Mouse (Mus musculus) embryonic stem cell, embryonic (primary cell): Measurements from ENCODE around the gene Cdipt.

Experiments
- CTCF ChIA-PET, 4 experiments: fragments of 300-600 bp in 2 of 4; fragments of 350-600 bp in 2 of 4; sonication (Branson Sonifier 250); formaldehyde crosslinking; loops; one replicate each; lab custom pipeline; 2022; ENCODE audit warnings: inconsistent platforms in 2 of 4; lab: Charles Lee
- POLR2A ChIA-PET, 4 experiments: fragments of 300-600 bp in 2 of 4; fragments of 350-600 bp in 2 of 4; sonication (Branson Sonifier 250); formaldehyde crosslinking; loops; one replicate each; lab custom pipeline; 2022; ENCODE audit warnings: antibody characterized with exemption in 4 of 4, inconsistent platforms in 1 of 4; lab: Charles Lee

Cdipt gene

DNA sequence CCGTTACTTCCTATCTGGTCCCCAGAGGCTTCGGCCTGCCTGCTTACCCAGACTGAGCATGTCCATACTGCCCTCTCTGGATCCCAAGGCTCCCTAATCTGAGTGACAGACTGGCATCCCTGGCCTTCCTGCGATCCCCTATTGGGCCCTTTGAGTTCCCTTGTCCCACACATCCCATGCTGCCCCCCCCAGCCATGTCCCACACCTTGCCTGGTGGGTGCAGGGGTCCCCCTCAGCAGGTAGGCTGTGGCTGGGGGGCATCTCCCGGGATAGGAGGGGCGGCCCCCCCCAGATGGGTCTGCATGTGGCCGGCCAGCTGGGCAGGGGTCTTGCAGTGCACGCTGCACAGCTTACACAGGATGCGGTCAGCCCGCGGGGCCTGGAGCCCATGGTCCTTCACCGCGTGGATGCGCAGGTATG lies 47.6 kb downstream of the Cdipt start:
- CTCF ChIA-PET: interaction anchor here in 2 of 4 experiments (0.5 to 0.6 kb wide), 2 partner anchors 60 to 80 kb away, joined by 4 read pairs; no protein-coding TSS in a partner anchor
- POLR2A ChIA-PET: interaction anchor here in 2 of 4 experiments (0.7 to 7.5 kb wide), 13 partner anchors 8 to 238 kb away, joined by 3 to 280 read pairs (median 14); partner anchors contain the start of genes Fam57b (in 2 of the 2), Kif22 (in 2 of the 2), Mvp (in 2 of the 2) and Pagr1a (in 2 of the 2)

DNA sequence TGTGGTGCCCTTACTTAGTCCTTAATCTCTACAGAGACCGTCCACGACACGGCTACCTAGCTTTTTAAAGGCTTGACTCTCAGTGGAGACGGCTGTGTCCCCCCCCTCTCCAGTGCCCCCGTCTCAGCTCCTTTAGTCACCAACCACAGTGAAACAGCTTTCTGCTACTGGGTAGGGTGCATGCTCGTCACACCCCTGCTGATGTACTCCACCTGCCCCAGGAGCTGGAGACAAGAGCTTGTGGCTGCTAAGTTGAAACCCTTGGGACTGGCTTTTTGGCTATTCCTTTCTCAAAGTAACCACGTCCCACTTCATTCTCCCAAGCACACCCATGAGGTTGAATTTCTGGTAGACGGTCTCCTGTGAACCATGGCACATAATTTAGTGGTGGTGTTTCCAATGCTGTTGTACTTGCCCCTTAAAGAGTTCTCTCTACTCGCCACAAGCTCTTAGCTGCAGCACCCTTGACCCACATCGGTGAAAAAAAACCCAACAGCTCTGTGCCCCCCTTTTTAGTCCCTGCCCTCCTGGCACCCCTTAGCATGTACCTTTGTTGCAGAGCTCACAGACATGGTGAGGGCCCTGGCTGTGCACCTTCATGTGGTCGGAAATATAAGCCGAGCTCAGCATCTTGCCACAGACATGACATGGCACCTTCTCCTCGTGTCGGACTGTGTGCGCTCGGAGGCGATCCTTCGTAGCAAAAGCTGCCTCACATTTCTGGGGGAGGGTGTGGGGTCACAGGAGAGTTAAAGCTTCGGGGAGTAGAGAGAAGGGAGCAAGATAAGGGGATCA lies 48.4 kb downstream of the Cdipt start:
- CTCF ChIA-PET: interaction anchor here in 2 of 4 experiments (0.7 to 4.5 kb wide), 4 partner anchors 8 to 262 kb away, joined by 3 to 44 read pairs (median 6); partner anchors contain the start of genes Pagr1a (in 1 of the 2) and Pagr1b (in 1 of the 2)
- POLR2A ChIA-PET: interaction anchor here in 3 of 4 experiments (0.5 to 7.5 kb wide), 33 partner anchors 9 to 242 kb away, joined by 3 to 280 read pairs (median 4); partner anchors contain the start of genes Kif22 (in 3 of the 3), Fam57b (in 2 of the 3), Mvp (in 2 of the 3) and Pagr1a (in 2 of the 3)

DNA sequence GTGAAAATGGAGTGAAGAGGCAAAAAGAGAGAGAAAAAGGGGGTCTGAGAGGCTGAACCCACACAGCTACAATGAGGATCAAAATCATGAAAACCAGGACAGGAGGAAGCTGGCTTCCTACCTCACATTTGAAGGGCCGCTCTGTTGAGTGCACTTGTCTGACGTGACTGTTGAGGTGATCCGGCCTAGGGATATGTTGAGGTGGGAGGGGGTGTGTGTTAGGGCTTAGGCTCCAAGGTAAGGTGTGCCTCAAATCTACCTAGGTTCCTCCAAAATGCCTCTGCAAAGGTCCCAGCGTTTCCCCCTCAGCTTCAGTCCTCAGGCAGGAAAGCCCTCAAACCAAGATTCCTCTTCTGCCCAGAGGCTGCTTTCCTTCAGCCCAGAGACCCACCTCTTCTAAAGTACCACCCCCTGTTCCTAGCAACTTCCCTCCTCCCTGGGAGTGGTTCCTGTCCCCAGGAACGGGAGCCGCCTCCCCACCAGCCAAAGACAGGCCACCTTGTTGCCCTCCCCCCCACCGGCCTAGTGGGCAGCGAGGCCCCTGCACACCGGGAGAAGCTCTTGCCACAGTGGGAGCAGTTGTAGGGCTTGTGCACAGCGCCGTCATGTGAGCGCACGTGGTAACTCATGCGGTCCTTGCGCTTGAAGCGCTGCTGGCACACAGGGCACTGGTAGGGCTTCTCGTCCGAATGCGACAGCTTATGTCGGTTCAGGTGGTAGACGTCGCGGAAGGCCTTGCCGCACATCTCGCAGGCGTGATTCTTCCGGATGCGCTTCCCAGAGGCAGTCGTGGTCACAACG lies 49.2 kb downstream of the Cdipt start:
- ChIA-PET CTCF (interaction anchor here (0.6 to 4.5 kb wide), 7 partner anchors 8 to 209 kb away, joined by 3 to 44 read pairs (median 7); partner anchors contain the start of genes Pagr1a (in 4 of the 4) and Pagr1b (in 3 of the 4)), POLR2A (interaction anchor here (0.5 to 7.5 kb wide), 45 partner anchors 8 to 631 kb away, joined by 3 to 280 read pairs (median 5); partner anchors contain the start of genes Pagr1a (in 4 of the 4), Pagr1b (in 4 of the 4), Fam57b (in 3 of the 4) and Kif22 (in 3 of the 4))

DNA sequence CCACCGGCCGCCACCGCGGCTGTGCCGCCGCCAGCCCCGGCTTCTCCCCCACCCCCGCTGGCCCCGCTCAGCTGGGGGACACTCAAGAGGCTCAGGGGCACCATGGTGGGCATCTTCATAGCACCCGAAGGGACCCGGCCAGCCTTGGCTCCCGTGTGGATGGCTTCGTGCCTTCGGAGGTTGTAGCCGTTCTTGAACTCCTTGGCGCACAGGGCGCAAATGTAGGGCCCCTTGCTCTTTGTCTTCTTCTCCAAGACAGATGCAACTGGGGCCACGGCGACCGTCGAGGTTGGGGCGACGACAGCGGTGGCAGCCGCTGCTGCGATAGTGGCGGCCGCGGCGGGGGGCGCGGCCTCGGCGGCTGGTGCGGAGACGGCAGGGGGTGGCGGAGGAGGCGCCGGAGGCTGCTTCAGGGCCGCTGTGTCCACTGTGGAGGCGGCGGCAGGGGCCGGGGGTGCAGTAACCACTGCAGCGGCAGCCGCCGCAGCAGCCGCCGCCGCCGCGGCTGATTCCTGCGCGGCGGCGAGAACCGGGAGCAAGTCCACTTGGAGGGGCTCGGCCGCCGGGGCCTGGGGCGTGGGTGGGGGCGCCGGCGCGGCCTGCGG lies 49.9 kb downstream of the Cdipt start:
- ChIA-PET CTCF (interaction anchor here (0.6 to 4.5 kb wide), 5 partner anchors 9 to 208 kb away, joined by 3 to 44 read pairs (median 7); partner anchors contain the start of genes Pagr1a (in 4 of the 4) and Pagr1b (in 3 of the 4)), POLR2A (interaction anchor here (0.5 to 8.4 kb wide), 44 partner anchors 8 to 523 kb away, joined by 3 to 280 read pairs (median 6); partner anchors contain the start of genes Pagr1a (in 4 of the 4), Pagr1b (in 4 of the 4), Kif22 (in 3 of the 4) and Mvp (in 3 of the 4))

DNA sequence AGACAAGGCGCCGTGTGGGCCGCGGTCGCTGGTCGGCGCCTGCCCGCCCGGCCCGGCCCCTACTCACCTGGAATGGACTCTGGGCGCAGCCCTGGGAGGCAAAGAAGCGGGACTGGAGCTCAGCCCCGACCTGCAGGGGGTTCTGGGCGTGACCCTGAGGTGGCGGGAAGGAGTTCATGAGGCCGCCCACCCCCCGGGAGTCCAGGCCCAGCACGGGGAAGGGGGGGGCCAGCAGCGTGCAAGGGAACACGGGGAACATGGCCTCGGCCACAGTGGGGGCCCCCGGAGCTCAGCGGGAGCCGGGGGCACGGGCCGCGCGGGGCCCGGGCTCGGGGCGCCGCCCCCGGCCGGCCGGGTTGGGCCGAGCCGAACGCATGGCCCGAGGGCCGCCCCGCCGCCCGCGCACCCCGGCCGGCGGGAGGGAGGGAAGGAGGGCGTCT lies 50.5 kb downstream of the Cdipt start:
- ChIA-PET CTCF (interaction anchor here (0.6 to 4.5 kb wide), 6 partner anchors 9 to 350 kb away, joined by 4 to 44 read pairs (median 7); partner anchors contain the start of genes Pagr1a (in 4 of the 4), Pagr1b (in 3 of the 4), Kif22 (in 1 of the 4) and Zfp747 (in 1 of the 4)), POLR2A (interaction anchor here (0.5 to 8.4 kb wide), 59 partner anchors 9 to 1700 kb away, joined by 3 to 280 read pairs (median 5); partner anchors contain the start of genes Pagr1a (in 4 of the 4), Pagr1b (in 4 of the 4), Ino80e (in 3 of the 4) and Kif22 (in 3 of the 4))

DNA sequence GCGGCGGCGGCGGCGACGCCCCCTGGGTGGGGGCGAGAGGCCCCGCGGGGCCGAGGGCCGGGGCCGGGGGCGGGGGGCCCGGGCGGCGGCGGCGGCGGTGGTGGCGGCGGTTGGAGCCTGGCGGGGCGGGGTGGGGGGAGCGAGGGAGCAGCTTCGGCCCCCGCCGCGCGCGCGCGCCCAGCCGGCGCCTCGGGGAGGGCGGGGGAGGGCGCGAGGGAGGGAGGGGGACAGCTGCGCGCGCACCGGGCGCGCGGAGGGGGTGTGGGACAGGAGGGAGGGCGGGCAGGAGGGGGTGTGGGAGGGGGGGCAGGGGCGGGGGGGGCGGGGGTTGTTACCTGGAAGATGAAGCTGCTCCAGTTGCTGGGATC lies 50.9 kb downstream of the Cdipt start:
- ChIA-PET POLR2A (interaction anchor here (0.5 to 8.4 kb wide), 82 partner anchors 9 to 1699 kb away, joined by 3 to 280 read pairs (median 4); partner anchors contain the start of genes Mvp (in 4 of the 4), Pagr1a (in 4 of the 4), Pagr1b (in 4 of the 4) and Ino80e (in 3 of the 4)), CTCF (interaction anchor here (0.5 to 4.5 kb wide), 11 partner anchors 10 to 639 kb away, joined by 3 to 44 read pairs (median 6); partner anchors contain the start of genes Pagr1a (in 4 of the 4), Pagr1b (in 3 of the 4), Kif22 (in 1 of the 4) and Zfp747 (in 1 of the 4))

DNA sequence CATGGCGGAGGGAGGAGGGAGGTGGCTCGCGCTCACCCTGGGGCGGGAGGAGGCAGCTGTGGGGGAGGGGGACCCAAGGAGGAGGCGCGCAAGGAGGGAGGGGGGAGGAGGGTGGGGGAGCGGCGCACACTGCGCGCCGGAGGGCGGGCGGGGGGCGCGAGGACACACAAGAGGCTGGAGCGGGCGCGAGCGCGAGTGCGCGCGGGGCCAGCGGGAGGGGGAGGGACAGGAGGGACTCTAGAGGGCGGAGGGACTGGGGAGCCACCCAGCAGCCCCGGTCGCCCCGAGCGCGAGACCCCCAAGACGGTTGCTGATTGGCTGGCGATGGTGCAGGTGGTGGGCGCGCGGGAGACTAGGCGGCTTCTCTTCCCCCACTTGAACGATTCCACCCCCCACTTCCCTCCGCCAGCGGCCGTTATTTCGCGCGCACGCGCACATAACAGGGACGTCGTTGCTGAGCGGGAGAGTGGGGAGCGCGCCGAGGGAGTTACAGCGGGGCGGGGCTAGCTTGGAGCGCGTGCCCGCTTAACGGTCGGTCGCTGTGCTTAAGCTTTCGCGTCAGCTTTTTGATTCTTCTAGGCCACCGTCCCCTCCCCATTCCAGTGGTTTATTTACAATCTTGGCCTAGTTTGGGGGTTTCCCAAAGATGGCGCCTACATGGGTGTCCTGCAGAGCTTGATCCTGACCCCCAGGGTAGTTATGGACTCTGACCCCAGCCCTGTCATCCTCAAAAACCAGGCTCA lies 51.4 kb downstream of the Cdipt start, which contains the start of gene Maz:
Maz (minus strand) TSS at position 54 of the 743 bp plus-strand sequence.
- CTCF ChIA-PET: interaction anchor here (0.5 to 4.5 kb wide), 17 partner anchors 10 to 640 kb away, joined by 3 to 44 read pairs (median 5); partner anchors contain the start of genes Pagr1a (in 4 of the 4), Pagr1b (in 3 of the 4) and Kif22 (in 1 of the 4)
- POLR2A ChIA-PET: interaction anchor here (0.5 to 8.4 kb wide), 95 partner anchors 9 to 750 kb away, joined by 3 to 280 read pairs (median 4); partner anchors contain the start of genes Pagr1a (in 4 of the 4), Pagr1b (in 4 of the 4), Kif22 (in 3 of the 4) and Mvp (in 3 of the 4)

DNA sequence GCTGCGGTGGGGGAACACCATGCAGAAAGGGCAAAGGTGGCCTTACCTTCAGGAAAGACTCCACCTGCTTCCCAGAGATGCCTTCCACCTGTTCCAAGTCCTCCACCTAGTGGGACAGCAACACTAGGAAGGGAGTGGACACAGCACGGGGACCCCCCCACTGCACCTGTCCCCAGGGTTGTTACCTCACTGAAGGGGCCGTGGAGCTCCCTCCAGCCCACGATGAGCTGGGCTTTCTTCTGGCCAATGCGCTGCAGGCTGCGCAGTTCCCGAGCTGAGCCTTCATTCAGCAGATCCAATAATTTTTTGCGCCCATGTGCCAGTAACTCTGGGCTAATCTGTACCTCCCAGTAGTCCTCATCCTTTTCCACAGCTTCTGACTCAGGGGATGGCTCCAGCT lies 52.2 kb downstream of the Cdipt start:
- POLR2A ChIA-PET: interaction anchor here (0.6 to 8.4 kb wide), 60 partner anchors 8 to 749 kb away, joined by 3 to 280 read pairs (median 4); partner anchors contain the start of genes Pagr1a (in 4 of the 4), Pagr1b (in 4 of the 4), Kif22 (in 3 of the 4) and Mvp (in 3 of the 4)
- CTCF ChIA-PET: interaction anchor here in 3 of 4 experiments (0.6 to 4.5 kb wide), 11 partner anchors 11 to 90 kb away, joined by 3 to 44 read pairs (median 5); partner anchors contain the start of genes Pagr1a (in 3 of the 3), Pagr1b (in 3 of the 3) and Kif22 (in 1 of the 3)
